Mouse (Mus musculus) spleen, adult 2 months (tissue): ENCODE measurements at regions not wholly inside any gene's neighbourhood (a gene's known extent, or its start where the extent isn't known, plus 50 kb on each side); places are given as distances from the start of the nearest gene placed in this dataset.
A peak's percentile ranks its signal among the peaks of the same experiment; 100 is the strongest.

Source experiments
- DNase-seq, 2 experiments: peaks; one replicate each; pipeline versions ENCODE4 v3.0.0 to v3.0.0-alpha.2; 2012 to 2021; ENCODE audit warnings: low spot score in 2 of 2, low read depth in 1 of 2
- H3K27ac ChIP-seq: fragments of 200-500 bp; 2 replicates; pipeline ENCODE4 v1.5.1; 2012; ENCODE audit warnings: low read length, inconsistent platforms; ENCODE audit not compliant: insufficient read depth
- H3K27me3 ChIP-seq: fragments of 200-500 bp; 2 replicates; pipeline ENCODE4 v1.6.1; 2012; ENCODE audit warnings: mild to moderate bottlenecking, moderate library complexity, low read length, inconsistent platforms; ENCODE audit not compliant: control insufficient read depth, insufficient read depth
- H3K36me3 ChIP-seq: fragments of 200-500 bp; 2 replicates; pipeline ENCODE4 v1.6.1; 2012; ENCODE audit warnings: mild to moderate bottlenecking, low read length, inconsistent platforms; ENCODE audit not compliant: control insufficient read depth, insufficient read depth
- H3K4me1 ChIP-seq: fragments of 200-500 bp; 2 replicates; pipeline ENCODE4 v1.6.1; 2011; ENCODE audit warnings: inconsistent platforms; ENCODE audit not compliant: control insufficient read depth, insufficient read depth, insufficient read length
- H3K4me3 ChIP-seq: fragments of 200-500 bp; 2 replicates; pipeline ENCODE4 v1.5.1; 2011; ENCODE audit warnings: mild to moderate bottlenecking, inconsistent platforms; ENCODE audit not compliant: insufficient read depth, insufficient read length; ENCODE audit errors: extremely low read depth
- CTCF ChIP-seq: fragments of 200-500 bp; IDR thresholded peaks from 2 replicates; pipeline ENCODE4 v1.5.1; 2011; ENCODE audit warnings: mild to moderate bottlenecking, inconsistent platforms; ENCODE audit not compliant: insufficient read depth, insufficient read length, insufficient replicate concordance; ENCODE audit errors: extremely low read depth
- POLR2A ChIP-seq: fragments of 200-500 bp; IDR thresholded peaks from 2 replicates; pipeline ENCODE4 v1.6.1; 2011; ENCODE audit warnings: low read depth, low read length, inconsistent platforms
- WGBS: fragments of 180-500 bp; shearing (Covaris S2); methylation state at CpG from one replicate; pipeline ENCODE4 v1.1.7; 2018; 5-methylcytosine and 5-hydroxymethylcytosine counted together

GRCm38 (mm10) chr6:127324984-127325383, 121.7 kb upstream of the Parp11 start:
- Histone ChIP-seq H3K4me1 (peaks cover 4% of the 10 kb centered on the region; the same call in 1 of the 2 replicates), H3K4me3 (no peak overlapping the region), H3K36me3 (no peaks in the 10 kb centered on the region), H3K27ac (no peak overlapping the region), H3K27me3 (no peaks in the 10 kb centered on the region)
- 74% methylated on average over 5 of the region's 5 CpGs for WGBS
- no peak for DNase-seq
- no peak for TF ChIP-seq POLR2A
- TF ChIP-seq CTCF, result no peak

- no peak for DNase-seq
- Histone ChIP-seq H3K27me3 (no peaks in the 10 kb centered on the region), H3K27ac (no peak overlapping the region), H3K4me3 (no peak overlapping the region), H3K36me3 (no peaks in the 10 kb centered on the region), H3K4me1 (peaks cover 7% of the 10 kb centered on the region; the same call in 1 of the 2 replicates)
- 64% methylated on average over 7 of the region's 7 CpGs for WGBS
- TF ChIP-seq POLR2A, result no peak
- TF ChIP-seq CTCF, result no peak
These were observed 120.9 kb upstream of the Parp11 start for GRCm38 (mm10) chr6:127325596-127326332.

GRCm38 (mm10) chr6:127326333-127326729, 120.3 kb upstream of the Parp11 start:
- WGBS, result 78% methylated on average over 6 of the region's 6 CpGs
- TF ChIP-seq POLR2A (no peak), CTCF (no peak)
- DNase-seq, result no peak
- Histone ChIP-seq H3K27ac (no peak overlapping the region), H3K27me3 (no peaks in the 10 kb centered on the region), H3K4me3 (no peak overlapping the region), H3K4me1 (peaks cover 11% of the 10 kb centered on the region; the same call in 1 of the 2 replicates), H3K36me3 (no peaks in the 10 kb centered on the region)

GRCm38 (mm10) chr6:127329191-127330014, 117.2 kb upstream of the Parp11 start:
- peaks cover 14% of the 10 kb centered on the region; the same call in 1 of the 2 replicates for H3K4me1 ChIP-seq
- H3K36me3 ChIP-seq, result no peaks in the 10 kb centered on the region
- WGBS, result 81% methylated on average over 20 of the region's 20 CpGs
- H3K4me3 ChIP-seq, result no peak overlapping the region
- no peaks in the 10 kb centered on the region for H3K27me3 ChIP-seq
- no peak overlapping the region for H3K27ac ChIP-seq
- no peak for TF ChIP-seq CTCF
- no peak for TF ChIP-seq POLR2A
- no peak for DNase-seq

DNA sequence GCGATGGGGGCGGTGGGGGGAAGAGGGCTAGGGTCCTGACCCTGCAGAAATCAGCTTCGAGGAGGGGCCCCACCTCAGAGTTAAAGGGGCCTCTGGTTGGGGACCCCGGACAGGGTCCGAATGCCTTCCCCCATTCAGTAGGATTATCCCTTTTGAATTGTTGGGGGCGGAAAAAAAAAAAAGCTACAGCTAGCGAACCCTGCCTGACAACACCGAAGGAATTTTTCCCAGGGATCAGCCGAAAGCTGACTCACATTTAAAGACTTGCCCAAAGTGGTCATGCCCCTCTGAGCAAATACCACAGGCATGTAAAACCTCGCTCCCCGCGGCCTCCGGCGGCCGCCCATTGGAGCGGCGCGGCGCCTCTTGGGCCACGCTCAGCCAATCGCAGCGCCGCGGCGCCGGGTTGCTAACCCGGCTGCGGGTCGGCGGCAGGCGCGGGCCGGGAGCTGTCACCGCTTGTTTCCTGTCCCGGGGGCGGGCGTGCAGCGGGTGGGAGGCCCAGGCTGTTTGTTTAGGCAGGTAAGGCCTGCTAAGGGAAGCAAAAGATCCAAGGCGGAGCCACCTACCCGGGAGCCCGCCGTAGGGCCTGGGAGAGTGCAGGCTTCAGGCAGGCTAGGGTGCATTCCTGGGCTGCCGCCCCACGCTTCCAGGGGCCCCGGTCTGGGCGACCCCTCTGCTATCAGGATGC, 116.5 kb upstream of the Parp11 start:
- DNase-seq, result peak; percentile 37 to 77
- H3K36me3 ChIP-seq, result no peaks in the 10 kb centered on the region
- peak overlapping the region; percentile 61 for H3K27ac ChIP-seq
- no peaks in the 10 kb centered on the region for H3K27me3 ChIP-seq
- 2% methylated on average over 46 of the region's 46 CpGs for WGBS
- peak overlapping the region; percentile 56; the same call in 1 of the 2 replicates for H3K4me3 ChIP-seq
- TF ChIP-seq POLR2A (no peak), CTCF (no peak)
- peaks cover 14% of the 10 kb centered on the region; the same call in 1 of the 2 replicates for H3K4me1 ChIP-seq

DNA sequence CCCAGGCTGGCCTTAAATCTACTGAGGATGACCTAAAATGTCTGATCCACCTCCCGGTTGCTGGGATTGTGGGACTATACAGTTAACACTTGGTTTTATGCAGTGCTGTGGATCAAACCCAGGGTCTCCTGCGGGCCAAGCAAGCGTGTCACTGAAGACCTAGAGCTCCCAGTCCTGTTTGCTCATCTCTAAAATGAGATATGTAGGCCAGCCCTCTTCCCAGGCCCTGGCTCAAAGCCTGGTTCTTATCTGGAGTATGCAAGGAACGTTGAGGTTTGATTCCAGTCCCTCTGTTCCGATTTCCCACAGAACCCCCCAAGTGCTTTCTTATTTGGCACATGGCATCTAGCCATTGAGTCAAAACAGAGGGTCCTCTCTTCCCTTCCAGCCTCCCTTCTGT, 115.5 kb upstream of the Parp11 start:
- WGBS, result 80% methylated on average over 5 of the region's 5 CpGs
- DNase-seq, result no peak

More for the DNA sequence above, 115.5 kb upstream of the Parp11 start:
- no peak for TF ChIP-seq CTCF
- no peak for TF ChIP-seq POLR2A
- Histone ChIP-seq H3K27ac (no peak overlapping the region), H3K4me1 (peaks cover 14% of the 10 kb centered on the region; the same call in 1 of the 2 replicates), H3K27me3 (no peaks in the 10 kb centered on the region), H3K4me3 (no peak overlapping the region), H3K36me3 (no peaks in the 10 kb centered on the region)
